Mouse (Mus musculus) hindlimb bud, embryonic 11.5 days (tissue): ENCODE measurements around the gene Zbtb18.

Source experiments
- DNase-seq: peaks from one replicate; pipeline ENCODE4 v3.0.0-alpha.2; 2012; ENCODE audit warnings: low read depth, low spot score; ENCODE audit errors: extremely low spot score

Gene Zbtb18

GRCm38 (mm10) chr1:177479356-177480004 lies 37.3 kb downstream of the Zbtb18 start:
- DNase-seq, result no peak

- DNase-seq, result no peak
Observed at GRCm38 (mm10) chr1:177483612-177484011, 41.5 kb downstream of the Zbtb18 start.

GRCm38 (mm10) chr1:177484280-177484679 lies 42.1 kb downstream of the Zbtb18 start:
- no peak for DNase-seq

GRCm38 (mm10) chr1:177484680-177485079 lies 42.5 kb downstream of the Zbtb18 start:
- no peak for DNase-seq

- no peak for DNase-seq
Observed at GRCm38 (mm10) chr1:177489844-177490243, 47.7 kb downstream of the Zbtb18 start.

- no peak for DNase-seq
Observed at GRCm38 (mm10) chr1:177490808-177491207, 48.7 kb downstream of the Zbtb18 start.

GRCm38 (mm10) chr1:177491280-177491679 lies 49.1 kb downstream of the Zbtb18 start:
- no peak for DNase-seq

GRCm38 (mm10) chr1:177494306-177494705 lies 52.2 kb downstream of the Zbtb18 start:
- DNase-seq, result no peak

- no peak for DNase-seq
Observed at GRCm38 (mm10) chr1:177494913-177495542, 52.9 kb downstream of the Zbtb18 start.
